Comparison of ENCODE assay signal across 16 mouse cellular contexts in the genomic region with DNA sequence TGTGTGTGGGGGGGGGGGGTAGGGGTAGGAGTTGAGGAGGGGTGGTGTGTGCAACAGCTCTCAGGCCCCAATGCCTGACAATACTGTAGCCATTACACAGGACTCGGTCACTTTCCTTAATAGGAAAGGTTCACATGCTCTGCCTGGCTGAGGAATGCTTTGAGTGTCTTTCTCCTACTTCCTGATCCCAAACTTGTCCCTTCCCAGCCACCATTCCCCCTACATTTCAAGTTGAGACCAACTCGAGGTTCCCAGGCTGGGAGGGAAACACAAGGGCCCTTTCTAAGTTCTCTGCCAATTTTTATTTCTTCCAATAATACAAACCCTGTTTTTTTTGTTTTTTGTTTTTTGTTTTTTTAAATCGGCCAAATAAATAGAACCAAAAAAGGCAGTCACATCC.
DNase-seq lines count a peak whose midpoint lies in the region; ATAC-seq and TF ChIP-seq lines count a peak whose summit lies in the region.
"Had no signal": no experiment of that assay in that cellular context is flagged by ENCODE, and none has a peak within 500 bp of the region (broad histone marks: within the 10 kb centered on the region; RNA-seq: fewer than 3 reads in every experiment).

No protein-coding gene starts in this region.

- H3K4me2 ChIP-seq in kidney, embryonic 16.5 days (replicated peaks; ENCODE audit: low read depth, low read length) = no peak overlapping the region; the same call in 1 of the 2 replicates
- H3K4me2 ChIP-seq: forebrain, embryonic 13.5 days; liver, embryonic 13.5 days; lung, embryonic 15.5 days had no signal

- no peaks in the 10 kb centered on the region for H3K36me3 ChIP-seq in kidney, embryonic 16.5 days (ENCODE audit: insufficient read depth, low read length)
- no peaks in the 10 kb centered on the region for H3K36me3 ChIP-seq in embryonic facial prominence, embryonic 10.5 days (replicated peaks)
- H3K36me3 ChIP-seq in limb, embryonic 10.5 days = no peaks in the 10 kb centered on the region
- H3K36me3 ChIP-seq: heart, embryonic 10.5 days; liver, embryonic 13.5 days; lung, embryonic 15.5 days had no signal

- peak; percentile 7 to 23 for DNase-seq in heart, adult 18-20 months
- DNase-seq in heart, postnatal 4 days = no peak
- DNase-seq in kidney, postnatal 25 days = no peak
- no peak for DNase-seq in embryonic facial prominence, embryonic 10.5 days (ENCODE audit: low spot score)
- DNase-seq in limb, embryonic 10.5 days (ENCODE audit: low spot score) = no peak
- DNase-seq in layer of hippocampus, adult 2 months (ENCODE audit: low spot score in 2 of 2) = no peak
- no peak for DNase-seq in spleen, postnatal 10 days (ENCODE audit: low spot score in 2 of 2)
- DNase-seq: cerebellum, adult 11 months; liver, embryonic 13.5 days; right cerebral cortex, postnatal 14 days had no signal

- peaks cover 19% of the 10 kb centered on the region for H3K4me1 ChIP-seq in kidney, embryonic 16.5 days (ENCODE audit: insufficient read depth, low read length)
- peaks cover 20% of the 10 kb centered on the region for H3K4me1 ChIP-seq in embryonic facial prominence, embryonic 10.5 days
- peaks cover 34% of the 10 kb centered on the region for H3K4me1 ChIP-seq in limb, embryonic 10.5 days
- H3K4me1 ChIP-seq: liver, embryonic 13.5 days had no signal

- WGBS in kidney, embryonic 16.5 days = 31% methylated on average over 3 of the region's 3 CpGs
- WGBS in embryonic facial prominence, embryonic 10.5 days = 67% methylated on average over 3 of the region's 3 CpGs
- 40% methylated on average over 3 of the region's 3 CpGs for WGBS in limb, embryonic 10.5 days

- H3K27ac ChIP-seq in kidney, embryonic 16.5 days (ENCODE audit: low read length) = peak overlapping the region; percentile 89; the same call in 1 of the 2 replicates
- 0 out of 2 replicates have a peak overlapping the region, but pooled peaks have one; percentile 70 for H3K27ac ChIP-seq in embryonic facial prominence, embryonic 10.5 days (replicated peaks)
- H3K27ac ChIP-seq in limb, embryonic 10.5 days = peak overlapping the region; percentile 74
- no peak overlapping the region for H3K27ac ChIP-seq in layer of hippocampus, adult 2 months
- H3K27ac ChIP-seq: forebrain, embryonic 13.5 days; liver, embryonic 13.5 days; lung, embryonic 15.5 days had no signal

- no peak for TF ChIP-seq CTCF in layer of hippocampus, adult 2 months (conservative IDR thresholded peaks at IDR 0.05)

- no peak overlapping the region for H3K9ac ChIP-seq in kidney, embryonic 16.5 days (replicated peaks; ENCODE audit: low read length)
- H3K9ac ChIP-seq: forebrain, embryonic 13.5 days; liver, embryonic 13.5 days; lung, embryonic 15.5 days had no signal

- peaks cover 3% of the 10 kb centered on the region; the same call in 1 of the 2 replicates for H3K27me3 ChIP-seq in kidney, embryonic 16.5 days (ENCODE audit: insufficient read depth, low read length)
- peaks cover 7% of the 10 kb centered on the region for H3K27me3 ChIP-seq in embryonic facial prominence, embryonic 10.5 days (replicated peaks; ENCODE audit: low read depth, poor library complexity, severe bottlenecking)
- H3K27me3 ChIP-seq in limb, embryonic 10.5 days (ENCODE audit: low read depth, poor library complexity, severe bottlenecking) = peaks cover 10% of the 10 kb centered on the region; the same call in 1 of the 2 replicates
- H3K27me3 ChIP-seq: forebrain, embryonic 13.5 days; liver, embryonic 13.5 days; lung, embryonic 15.5 days had no signal

- no peaks in the 10 kb centered on the region for H3K9me3 ChIP-seq in kidney, embryonic 16.5 days (ENCODE audit: low read length)
- H3K9me3 ChIP-seq in embryonic facial prominence, embryonic 10.5 days = no peaks in the 10 kb centered on the region
- H3K9me3 ChIP-seq in limb, embryonic 10.5 days (replicated peaks) = no peaks in the 10 kb centered on the region
- H3K9me3 ChIP-seq: forebrain, embryonic 13.5 days; heart, embryonic 10.5 days; liver, embryonic 13.5 days; lung, embryonic 15.5 days had no signal

- H3K4me3 ChIP-seq in kidney, embryonic 16.5 days (ENCODE audit: low read length) = no peak overlapping the region
- no peak overlapping the region for H3K4me3 ChIP-seq in embryonic facial prominence, embryonic 10.5 days
- H3K4me3 ChIP-seq in limb, embryonic 10.5 days = no peak overlapping the region
- no peak overlapping the region for H3K4me3 ChIP-seq in layer of hippocampus, adult 2 months
- H3K4me3 ChIP-seq: erythroblast, embryonic 14.5 days; forebrain, embryonic 13.5 days; heart, embryonic 10.5 days; liver, embryonic 13.5 days; lung, embryonic 15.5 days had no signal

- no peak for ATAC-seq in kidney, embryonic 16.5 days (ENCODE audit: low FRiP score, low TSS enrichment)
- ATAC-seq: inflammation-experienced regulatory T-cells, adult 6 months had no signal

Comparison
In these comparisons a context has a peak if more than half of its experiments do, and no peak if none do; other contexts are left out.
1. DNase-seq: peak in heart, adult 18-20 months (2 of 2); none in heart, postnatal 4 days (single experiment), kidney, postnatal 25 days (0 of 2), embryonic facial prominence, embryonic 10.5 days (single experiment), limb, embryonic 10.5 days (single experiment), layer of hippocampus, adult 2 months (0 of 2) and spleen, postnatal 10 days (0 of 2).